8 mouse cellular contexts compared by ENCODE assay signal in genomic region chr2:104887882-104888566, GRCm38 (mm10). TPM values are rescaled to one million over a fixed set of nuclear protein-coding genes. Genes with fewer than 3 reads are reported as not detected.
DNase-seq lines count a peak whose midpoint lies in the region; ATAC-seq and TF ChIP-seq lines count a peak whose summit lies in the region.

No protein-coding gene starts in this region.

- intact Hi-C loops in left cerebral cortex, postnatal 25 days (cut with DNase I), result loop anchor here (2.0 kb wide), 1 partner anchor 343 kb away; no protein-coding TSS in a partner anchor

- no peak overlapping the region for H3K4me2 ChIP-seq in kidney, embryonic 14.5 days (replicated peaks; ENCODE audit: low read depth, low read length)
- no peak overlapping the region for H3K4me2 ChIP-seq in intestine, embryonic 16.5 days (ENCODE audit: low read depth, low read length)
- H3K4me2 ChIP-seq in midbrain, postnatal 0 days (ENCODE audit: low read depth, low read length, poor library complexity, severe bottlenecking), result no peak overlapping the region

- H3K4me3 ChIP-seq in kidney, embryonic 14.5 days (ENCODE audit: low read length), result no peak overlapping the region
- no peak overlapping the region for H3K4me3 ChIP-seq in intestine, embryonic 16.5 days (ENCODE audit: low read length)
- no peak overlapping the region for H3K4me3 ChIP-seq in midbrain, postnatal 0 days (ENCODE audit: low read depth, low read length)

- no peaks in the 10 kb centered on the region for H3K4me1 ChIP-seq in kidney, embryonic 14.5 days (ENCODE audit: control insufficient read depth, insufficient read depth, low read length)
- no peaks in the 10 kb centered on the region for H3K4me1 ChIP-seq in intestine, embryonic 16.5 days (ENCODE audit: control insufficient read depth, insufficient read depth, low read length)
- H3K4me1 ChIP-seq in midbrain, postnatal 0 days (ENCODE audit: insufficient read depth, low read length), result no peaks in the 10 kb centered on the region

- H3K36me3 ChIP-seq in kidney, embryonic 14.5 days (ENCODE audit: control insufficient read depth, insufficient read depth, low read length), result no peaks in the 10 kb centered on the region
- H3K36me3 ChIP-seq in intestine, embryonic 16.5 days (ENCODE audit: control insufficient read depth, insufficient read depth, low read length), result no peaks in the 10 kb centered on the region
- no peaks in the 10 kb centered on the region for H3K36me3 ChIP-seq in midbrain, postnatal 0 days (ENCODE audit: insufficient read depth, low read length)

- H3K27ac ChIP-seq in kidney, embryonic 14.5 days (ENCODE audit: low read depth, low read length), result no peak overlapping the region
- no peak overlapping the region for H3K27ac ChIP-seq in intestine, embryonic 16.5 days (ENCODE audit: low read length)
- no peak overlapping the region for H3K27ac ChIP-seq in midbrain, postnatal 0 days (ENCODE audit: low read depth, low read length)

- WGBS in kidney, embryonic 14.5 days, result 23% methylated on average over 10 of the region's 10 CpGs
- 23% methylated on average over 10 of the region's 10 CpGs for WGBS in intestine, embryonic 16.5 days
- 19% methylated on average over 10 of the region's 10 CpGs for WGBS in midbrain, postnatal 0 days

- DNase-seq in kidney, adult 11 months, result peak; percentile 67
- DNase-seq in cerebellum, adult 9-10 months, result peak; percentile 73
- peak; percentile 36 to 70 for DNase-seq in frontal cortex, postnatal 10 days (ENCODE audit: low spot score in 2 of 2)
- peak; percentile 78 to 87 for DNase-seq in left cerebral cortex, postnatal 25 days (ENCODE audit: low spot score in 2 of 2)
- peak; percentile 92 for DNase-seq in midbrain, postnatal 0 days (ENCODE audit: low spot score)
- peak; percentile 48 to 80 for DNase-seq in spleen, postnatal 4 days (ENCODE audit: low spot score in 2 of 2)

- ATAC-seq in kidney, embryonic 14.5 days (ENCODE audit: low FRiP score, low TSS enrichment), result no peak
- ATAC-seq in intestine, embryonic 16.5 days, result peak; percentile 53; the same call in 1 of the 2 replicates
- 0 out of 2 replicates have a peak, but pooled peaks have one; percentile 58 for ATAC-seq in midbrain, postnatal 0 days (ENCODE audit: low FRiP score)

- no peak overlapping the region for H3K9ac ChIP-seq in kidney, embryonic 14.5 days (ENCODE audit: low read depth, low read length)
- H3K9ac ChIP-seq in intestine, embryonic 16.5 days (ENCODE audit: low read depth, low read length), result no peak overlapping the region
- no peak overlapping the region for H3K9ac ChIP-seq in midbrain, postnatal 0 days (replicated peaks; ENCODE audit: low read length, poor library complexity, severe bottlenecking)

- no peaks in the 10 kb centered on the region for H3K9me3 ChIP-seq in kidney, embryonic 14.5 days (ENCODE audit: control insufficient read depth, low read length)
- H3K9me3 ChIP-seq in intestine, embryonic 16.5 days (ENCODE audit: control insufficient read depth, low read length), result no peaks in the 10 kb centered on the region
- no peaks in the 10 kb centered on the region for H3K9me3 ChIP-seq in midbrain, postnatal 0 days (ENCODE audit: low read length)

- no peaks in the 10 kb centered on the region for H3K27me3 ChIP-seq in kidney, embryonic 14.5 days (ENCODE audit: control insufficient read depth, insufficient read depth, low read length)
- no peaks in the 10 kb centered on the region for H3K27me3 ChIP-seq in intestine, embryonic 16.5 days (replicated peaks; ENCODE audit: control insufficient read depth, insufficient read depth, low read length)
- H3K27me3 ChIP-seq in midbrain, postnatal 0 days (ENCODE audit: insufficient read depth, low read length), result no peaks in the 10 kb centered on the region

- peak; percentile 96 for TF ChIP-seq CTCF in midbrain, postnatal 0 days (IDR thresholded peaks at IDR 0.05)

RNA-seq across cellular contexts. Expression of gene Ccdc73, which starts 20.4 kb away (rescaled TPM):
- polyA plus RNA-seq in kidney, embryonic 14.5 days (2014; fragmentation: Nextera tagmentation; extraction: Ambion mirVana), result 7.1 and 7.4 TPM in 2 replicates
- polyA plus RNA-seq in intestine, embryonic 16.5 days (2015; fragmentation: Nextera tagmentation; extraction: Ambion mirVana), result 4.4 and 6.0 TPM in 2 replicates
- not detected for total RNA-seq in left cerebral cortex, postnatal 25 days (2021)
- total RNA-seq in midbrain, postnatal 0 days (2014; rRNA removed), result 0.71 TPM in 1 of 2 replicates, not detected in the other
- polyA plus RNA-seq in midbrain, postnatal 0 days (2015; fragmentation: Nextera tagmentation; extraction: Ambion mirVana), result 4.5 and 4.9 TPM in 2 replicates

RNA-seq across cellular contexts. Expression of gene Prrg4, which starts 38.3 kb away (rescaled TPM):
- polyA plus RNA-seq in kidney, embryonic 14.5 days (2014; fragmentation: Nextera tagmentation; extraction: Ambion mirVana), result 2.1 and 2.9 TPM in 2 replicates
- 1.8 and 2.2 TPM in 2 replicates for polyA plus RNA-seq in intestine, embryonic 16.5 days (2015; fragmentation: Nextera tagmentation; extraction: Ambion mirVana)
- total RNA-seq in left cerebral cortex, postnatal 25 days (2021), result under 1 TPM; 0.25 to 0.48 TPM
- 1.5 and 3.9 TPM in 2 replicates for total RNA-seq in midbrain, postnatal 0 days (2014; rRNA removed)
- polyA plus RNA-seq in midbrain, postnatal 0 days (2015; fragmentation: Nextera tagmentation; extraction: Ambion mirVana), result 0.58 and 0.98 TPM in 2 replicates
